9 mouse cellular contexts compared by ENCODE assay signal in genomic region chr19:4227894-4228678, GRCm38 (mm10). TPM values are rescaled to one million over a fixed set of nuclear protein-coding genes. Genes with fewer than 3 reads are reported as not detected.
DNase-seq lines count a peak whose midpoint lies in the region; ATAC-seq and TF ChIP-seq lines count a peak whose summit lies in the region.
"Had no signal": no experiment of that assay in that cellular context is flagged by ENCODE, and none has a peak within 500 bp of the region (broad histone marks: within the 10 kb centered on the region; RNA-seq: fewer than 3 reads in every experiment).

No protein-coding gene starts in this region.

- H3K9me3 ChIP-seq in E14TG2a.4 (ENCODE audit: low read length) = no peaks in the 10 kb centered on the region
- H3K9me3 ChIP-seq in liver, postnatal 0 days (ENCODE audit: low read length) = no peaks in the 10 kb centered on the region
- H3K9me3 ChIP-seq: liver, embryonic 15.5 days had no signal

- no peak overlapping the region for H3K27ac ChIP-seq in cerebellum, adult 2 months (ENCODE audit: insufficient read depth, low read length)
- no peak overlapping the region for H3K27ac ChIP-seq in kidney, adult 2 months (ENCODE audit: insufficient read depth, low read depth, low read length)
- no peak overlapping the region for H3K27ac ChIP-seq in liver, postnatal 0 days (ENCODE audit: low read depth)
- H3K27ac ChIP-seq: liver, embryonic 15.5 days had no signal

- H3K4me3 ChIP-seq in E14TG2a.4 (replicated peaks; ENCODE audit: low read length) = 0 out of 2 replicates have a peak overlapping the region, but pooled peaks have one; percentile 17
- no peak overlapping the region for H3K4me3 ChIP-seq in cerebellum, adult 2 months (replicated peaks; ENCODE audit: insufficient read depth, low read depth, low read length)
- H3K4me3 ChIP-seq in kidney, adult 2 months (ENCODE audit: insufficient read depth, low read depth, low read length) = no peak overlapping the region
- H3K4me3 ChIP-seq in liver, postnatal 0 days (ENCODE audit: low read depth, low read length) = no peak overlapping the region
- H3K4me3 ChIP-seq: liver, embryonic 15.5 days had no signal

- no peak for TF ChIP-seq EP300 in liver, postnatal 0 days (IDR thresholded peaks at IDR 0.05; ENCODE audit: low read depth)

- ATAC-seq in liver, postnatal 0 days = peak; percentile 10; the same call in 1 of the 2 replicates

- TF ChIP-seq POLR2A in cerebellum, adult 2 months (IDR thresholded peaks at IDR 0.05; ENCODE audit: borderline replicate concordance, insufficient read depth, low read length) = no peak
- TF ChIP-seq POLR2A in kidney, adult 2 months (IDR thresholded peaks at IDR 0.05; ENCODE audit: low read depth, low read length) = no peak

- peaks cover 13% of the 10 kb centered on the region; the same call in 1 of the 2 replicates for H3K27me3 ChIP-seq in E14TG2a.4 (ENCODE audit: insufficient read depth, low read length)
- no peaks in the 10 kb centered on the region for H3K27me3 ChIP-seq in cerebellum, adult 2 months (ENCODE audit: control insufficient read depth, insufficient read depth, low read length)
- H3K27me3 ChIP-seq in kidney, adult 2 months (replicated peaks; ENCODE audit: control insufficient read depth, insufficient read depth, low read length) = no peaks in the 10 kb centered on the region
- no peaks in the 10 kb centered on the region for H3K27me3 ChIP-seq in liver, postnatal 0 days (ENCODE audit: insufficient read depth, low read length)

- no peaks in the 10 kb centered on the region for H3K36me3 ChIP-seq in E14TG2a.4 (ENCODE audit: insufficient read depth, low read length)
- H3K36me3 ChIP-seq in kidney, adult 2 months (ENCODE audit: control insufficient read depth, insufficient read depth, low read length) = no peaks in the 10 kb centered on the region
- H3K36me3 ChIP-seq in liver, postnatal 0 days (replicated peaks; ENCODE audit: insufficient read depth, low read length) = no peaks in the 10 kb centered on the region
- H3K36me3 ChIP-seq: liver, embryonic 15.5 days had no signal

- no peak overlapping the region for H3K9ac ChIP-seq in liver, postnatal 0 days (replicated peaks)
- H3K9ac ChIP-seq: liver, embryonic 15.5 days had no signal

- DNase-seq in 416B (ENCODE audit: low read depth) = peak; percentile 88
- peak; percentile 72 to 79 for DNase-seq in cerebellum, adult 2 months
- peak; percentile 38 to 60 for DNase-seq in gastrocnemius, adult 8-10 months (ENCODE audit: low spot score in 2 of 2)
- peak; percentile 84 for DNase-seq in kidney, adult 2 months
- peak; percentile 75 for DNase-seq in liver, postnatal 0 days
- peak; percentile 79 for DNase-seq in retina, postnatal 7 days (ENCODE audit: low read depth, low spot score)
- DNase-seq in urinary bladder, postnatal 4 days (ENCODE audit: low spot score in 2 of 2) = peak; percentile 66 to 73

- H3K4me1 ChIP-seq in E14TG2a.4 (replicated peaks; ENCODE audit: low read depth, low read length) = peaks cover 57% of the 10 kb centered on the region
- H3K4me1 ChIP-seq in cerebellum, adult 2 months (ENCODE audit: control insufficient read depth, insufficient read depth, low read length) = no peaks in the 10 kb centered on the region
- peaks cover 11% of the 10 kb centered on the region for H3K4me1 ChIP-seq in kidney, adult 2 months (ENCODE audit: control insufficient read depth, insufficient read depth, low read length)
- peaks cover 33% of the 10 kb centered on the region for H3K4me1 ChIP-seq in liver, postnatal 0 days (ENCODE audit: insufficient read depth)

- 20% methylated on average over 8 of the region's 8 CpGs for WGBS in cerebellum, adult 2 months
- WGBS in kidney, adult 2 months = 35% methylated on average over 8 of the region's 8 CpGs
- WGBS in liver, postnatal 0 days (ENCODE audit: insufficient replicate concordance) = 8% methylated on average over 8 of the region's 8 CpGs

- peak; percentile 99 for TF ChIP-seq CTCF in E14TG2a.4 (conservative IDR thresholded peaks at IDR 0.05; ENCODE audit: low read length)
- peak; percentile 92 for TF ChIP-seq CTCF in cerebellum, adult 2 months (IDR thresholded peaks at IDR 0.05; ENCODE audit: borderline replicate concordance, insufficient read depth, low read depth, low read length)
- peak; percentile 95 for TF ChIP-seq CTCF in kidney, adult 2 months (conservative IDR thresholded peaks at IDR 0.05; ENCODE audit: insufficient read depth, insufficient read length, low read depth, low read length)
- TF ChIP-seq CTCF in liver, postnatal 0 days (IDR thresholded peaks at IDR 0.05; ENCODE audit: low read depth) = peak; percentile 99

- H3K4me2 ChIP-seq in liver, postnatal 0 days (ENCODE audit: low read depth, low read length) = no peak overlapping the region
- H3K4me2 ChIP-seq: liver, embryonic 15.5 days had no signal

RNA-seq across cellular contexts. Expression of gene Pold4, which starts 3.6 kb away (rescaled TPM):
- polyA plus RNA-seq in cerebellum, adult 2 months (2012; rRNA removed) = 39.3 and 40.1 TPM in 2 replicates
- 10 to 100 TPM; 13.1 to 19.4 (median 17.3) TPM for total RNA-seq in gastrocnemius, adult 8-10 months (2022)
- 96.1 and 99.8 TPM in 2 replicates for polyA plus RNA-seq in kidney, adult 2 months (2012; rRNA removed)
- 28.5 and 31.1 TPM in 2 replicates for polyA plus RNA-seq in liver, postnatal 0 days (2015; fragmentation: Nextera tagmentation; extraction: Ambion mirVana)

RNA-seq across cellular contexts. Expression of gene AC109138.7, which starts 13.9 kb away (rescaled TPM):
- polyA plus RNA-seq in cerebellum, adult 2 months (2012; rRNA removed) = 0.77 TPM in 1 of 2 replicates, not detected in the other
- total RNA-seq in gastrocnemius, adult 8-10 months (2022) = not detected
- 3.4 TPM in 1 of 2 replicates, not detected in the other for polyA plus RNA-seq in kidney, adult 2 months (2012; rRNA removed)
- not detected in 2 replicates for polyA plus RNA-seq in liver, postnatal 0 days (2015; fragmentation: Nextera tagmentation; extraction: Ambion mirVana)
- polyA plus RNA-seq: liver, embryonic 15.5 days had no signal

RNA-seq across cellular contexts. Expression of gene Clcf1, which starts 14.0 kb away (rescaled TPM):
- 4.3 and 5.0 TPM in 2 replicates for polyA plus RNA-seq in cerebellum, adult 2 months (2012; rRNA removed)
- under 1 TPM in 3 of 4 experiments, not detected in 1; 0.20 to 0.43 (median 0.22) TPM for total RNA-seq in gastrocnemius, adult 8-10 months (2022)
- polyA plus RNA-seq in kidney, adult 2 months (2012; rRNA removed) = 13.6 TPM in 2 replicates
- polyA plus RNA-seq in liver, postnatal 0 days (2015; fragmentation: Nextera tagmentation; extraction: Ambion mirVana) = 0.91 and 1.1 TPM in 2 replicates

RNA-seq across cellular contexts. Expression of gene Rad9a, which starts 26.6 kb away (rescaled TPM):
- 31.9 and 37.6 TPM in 2 replicates for polyA plus RNA-seq in cerebellum, adult 2 months (2012; rRNA removed)
- 1 to 10 TPM; 1.7 to 3.6 (median 2.3) TPM for total RNA-seq in gastrocnemius, adult 8-10 months (2022)
- 18.4 and 19.2 TPM in 2 replicates for polyA plus RNA-seq in kidney, adult 2 months (2012; rRNA removed)
- polyA plus RNA-seq in liver, postnatal 0 days (2015; fragmentation: Nextera tagmentation; extraction: Ambion mirVana) = 8.0 and 9.0 TPM in 2 replicates

RNA-seq across cellular contexts. Expression of gene Ppp1ca, which starts 36.2 kb away (rescaled TPM):
- 316 and 348 TPM in 2 replicates for polyA plus RNA-seq in cerebellum, adult 2 months (2012; rRNA removed)
- total RNA-seq in gastrocnemius, adult 8-10 months (2022) = 100 to 1,000 TPM; 198 to 243 (median 235) TPM
- 484 and 509 TPM in 2 replicates for polyA plus RNA-seq in kidney, adult 2 months (2012; rRNA removed)
- 269 and 284 TPM in 2 replicates for polyA plus RNA-seq in liver, postnatal 0 days (2015; fragmentation: Nextera tagmentation; extraction: Ambion mirVana)
